Mouse (Mus musculus) neural tube, embryonic 15.5 days (tissue): ENCODE data around the gene Amfr. TPM values are rescaled to one million over a fixed set of nuclear protein-coding genes. Genes with fewer than 3 reads are reported as not detected.
"Not testable (repeated sequence)": the region's sequence is repeated elsewhere in the genome, so short reads cannot be mapped to it uniquely, and the experiment has no call there.

Experiments used
- ATAC-seq: fragments of 200-750 bp; cut with Nextera tagmentation; 2 replicates; pipeline ENCODE4 v1.8.0; 2017; ENCODE audit warnings: mild to moderate bottlenecking, moderate TSS enrichment, moderate library complexity; ENCODE audit not compliant: low FRiP score
- H3K27ac ChIP-seq: fragments of 300-500 bp; sonication (generic); replicated peaks from 2 replicates; pipeline ENCODE4 v1.5.1; 2015; ENCODE audit warnings: mild to moderate bottlenecking, inconsistent platforms
- H3K27me3 ChIP-seq: fragments of 300-500 bp; sonication (generic); replicated peaks from 2 replicates; pipeline ENCODE4 v1.6.1; 2015; ENCODE audit warnings: inconsistent platforms
- H3K36me3 ChIP-seq: fragments of 300-500 bp; sonication (generic); 2 replicates; pipeline ENCODE4 v1.6.1; 2015; ENCODE audit warnings: inconsistent platforms
- H3K4me1 ChIP-seq: fragments of 300-500 bp; sonication (generic); 2 replicates; pipeline ENCODE4 v1.6.1; 2015; ENCODE audit warnings: inconsistent platforms
- H3K4me2 ChIP-seq: fragments of 300-500 bp; sonication (generic); 2 replicates; pipeline ENCODE4 v1.6.1; 2015; ENCODE audit warnings: inconsistent platforms, mild to moderate bottlenecking, moderate library complexity
- H3K4me3 ChIP-seq: fragments of 300-500 bp; sonication (generic); replicated peaks from 2 replicates; pipeline ENCODE4 v1.5.1; 2015; ENCODE audit warnings: mild to moderate bottlenecking, inconsistent platforms
- H3K9ac ChIP-seq: fragments of 300-500 bp; sonication (generic); replicated peaks from 2 replicates; pipeline ENCODE4 v1.6.1; 2015; ENCODE audit warnings: mild to moderate bottlenecking, inconsistent platforms
- H3K9me3 ChIP-seq: fragments of 300-500 bp; sonication (generic); replicated peaks from 2 replicates; pipeline ENCODE4 v1.6.1; 2016; ENCODE audit warnings: inconsistent platforms
- WGBS: fragments of 180-500 bp; shearing (Covaris S2); methylation state at CpG from one replicate; pipeline ENCODE4 v1.1.7; 2015; ENCODE audit warnings: mixed read lengths; 5-methylcytosine and 5-hydroxymethylcytosine counted together
- polyA plus RNA-seq: library from polyadenylated mRNA; unstranded; fragments of >200 nt; fragmentation: Nextera tagmentation; extraction: Ambion mirVana; gene quantifications from 2 replicates; pipeline ENCODE4 v1.2.1, GENCODE M21; 2015

Gene Amfr
- polyA plus RNA-seq, result 70.4 and 80.1 TPM in 2 replicates

DNA sequence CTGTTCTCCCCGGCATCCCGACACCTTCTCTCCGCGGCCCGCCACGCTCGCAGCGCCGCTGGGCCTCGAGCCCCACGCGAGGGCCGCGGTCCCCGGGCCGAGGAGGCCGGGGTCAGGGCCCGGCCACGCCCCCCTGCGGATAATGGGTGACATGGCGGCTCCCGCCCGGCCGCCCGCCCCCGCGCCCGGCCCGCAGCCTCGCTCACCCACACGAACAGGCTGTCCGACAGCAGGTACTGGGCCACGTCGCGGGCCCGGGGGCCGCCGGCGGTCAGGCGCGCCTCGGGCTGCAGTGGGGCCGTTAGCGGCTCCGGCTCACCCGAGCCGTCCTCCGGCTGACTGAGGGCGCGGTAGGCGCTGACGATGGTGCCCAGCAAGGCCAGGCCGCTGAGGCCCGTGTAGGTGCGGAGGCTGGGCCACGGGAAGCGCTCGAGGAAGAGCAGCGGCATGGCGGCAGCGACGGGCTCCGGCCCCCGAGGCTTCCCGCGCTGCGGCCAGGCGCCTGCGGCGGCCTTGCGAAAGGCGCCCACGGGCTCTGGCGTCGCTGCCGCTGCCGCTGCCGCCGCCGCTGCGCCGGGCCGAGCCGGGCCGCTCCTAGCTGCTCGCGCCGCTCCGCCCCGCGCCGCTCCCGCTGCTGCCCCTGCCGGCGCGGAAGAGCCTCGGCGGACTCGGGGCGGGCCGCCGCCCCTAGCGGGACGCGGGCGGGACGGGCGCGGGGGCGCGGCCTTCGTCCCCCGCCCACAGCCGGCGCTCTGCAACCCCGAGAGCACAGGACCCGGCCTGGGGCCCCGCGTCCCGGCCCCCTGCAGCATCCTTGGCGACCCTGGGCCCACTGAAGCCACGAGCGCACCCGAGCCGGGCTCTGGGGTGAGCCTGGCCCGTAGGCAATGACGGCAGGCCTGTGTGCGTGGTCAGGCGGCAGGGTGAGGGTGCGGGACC, at the start of gene Amfr:
Gene Amfr (minus strand): TSS at position 830 of the 939 bp plus-strand sequence.
- no peaks in the 10 kb centered on the region for H3K36me3 ChIP-seq
- peaks cover 34% of the 10 kb centered on the region for H3K4me1 ChIP-seq
- H3K4me3 ChIP-seq, result peak within 1 kb of the TSS; percentile 73
- no peaks in the 10 kb centered on the region for H3K9me3 ChIP-seq
- under 1% methylated on average over 99 of the region's 130 CpGs for WGBS
- H3K27me3 ChIP-seq, result no peaks in the 10 kb centered on the region
- H3K9ac ChIP-seq, result peak within 1 kb of the TSS; percentile 87
- peak within 1 kb of the TSS; percentile 90 for H3K27ac ChIP-seq
- H3K4me2 ChIP-seq, result peak within 1 kb of the TSS; percentile 90
- peak; percentile 91 for ATAC-seq

DNA sequence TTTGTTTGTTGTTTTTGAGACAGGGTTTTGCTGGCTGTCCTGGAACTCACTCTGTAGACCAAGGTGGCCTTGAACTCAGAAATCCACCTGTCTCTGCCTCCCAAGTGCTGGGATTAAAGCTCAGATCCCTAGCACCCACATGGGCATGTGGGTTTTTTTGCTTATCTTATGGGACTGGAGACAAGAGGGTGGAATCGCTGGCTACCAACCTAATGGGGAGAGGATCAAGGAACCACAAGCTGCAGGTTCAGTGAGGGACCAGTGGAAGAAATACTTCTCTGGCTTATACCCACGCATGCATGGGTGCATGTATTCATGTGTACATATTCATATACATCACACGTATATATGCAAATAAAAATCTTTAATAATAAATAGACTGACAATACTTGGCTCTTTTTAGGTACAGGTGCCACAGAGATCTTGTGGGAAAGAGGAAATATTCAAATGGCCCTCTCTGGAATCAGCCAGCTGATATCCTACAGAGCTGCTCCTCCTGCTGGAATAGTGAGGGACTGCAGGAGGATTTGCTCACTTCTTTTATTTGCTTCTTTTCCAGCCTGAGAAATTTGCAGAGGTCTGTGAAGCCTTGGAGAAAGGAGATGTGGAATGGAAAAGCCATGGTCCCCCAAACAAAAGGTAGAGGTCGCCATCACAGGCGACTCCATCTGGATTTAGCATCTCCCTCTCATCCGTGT, 44.7 kb upstream of the Amfr start:
- no peaks in the 10 kb centered on the region for H3K9me3 ChIP-seq
- no peak overlapping the region for H3K4me3 ChIP-seq
- no peak overlapping the region for H3K27ac ChIP-seq
- peaks cover 84% of the 10 kb centered on the region for H3K36me3 ChIP-seq
- no peaks in the 10 kb centered on the region for H3K27me3 ChIP-seq
- ATAC-seq, result no peak
- no peak overlapping the region for H3K4me2 ChIP-seq
- 58% methylated on average over 6 of the region's 6 CpGs for WGBS
- H3K9ac ChIP-seq, result no peak overlapping the region
- no peaks in the 10 kb centered on the region for H3K4me1 ChIP-seq

DNA sequence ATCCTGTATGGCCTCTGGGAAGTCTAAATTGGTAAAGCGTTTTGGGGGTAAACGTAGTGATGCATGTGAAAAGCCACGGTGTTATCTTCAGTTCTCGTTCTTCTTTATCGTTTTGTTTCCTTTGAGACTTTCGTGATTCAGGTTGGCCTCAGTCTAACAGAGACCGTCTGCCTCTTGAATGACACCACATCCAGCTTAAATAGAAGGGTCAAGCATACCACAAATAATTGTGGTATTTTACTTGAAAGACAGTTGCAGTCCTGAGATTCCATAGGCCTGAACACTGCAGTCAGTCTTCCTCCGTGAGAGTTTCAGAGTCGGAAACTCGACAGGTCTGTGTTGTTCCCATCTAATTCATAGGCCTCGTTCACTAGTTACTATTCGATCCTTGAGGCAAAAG, 40.1 kb upstream of the Amfr start:
- H3K36me3 ChIP-seq, result peaks cover 62% of the 10 kb centered on the region
- no peaks in the 10 kb centered on the region for H3K27me3 ChIP-seq
- ATAC-seq, result no peak
- WGBS, result 92% methylated on average over 12 of the region's 12 CpGs
- H3K9me3 ChIP-seq, result no peaks in the 10 kb centered on the region
- H3K4me3 ChIP-seq, result no peak overlapping the region
- no peak overlapping the region for H3K27ac ChIP-seq
- H3K4me1 ChIP-seq, result no peaks in the 10 kb centered on the region
- no peak overlapping the region for H3K4me2 ChIP-seq
- H3K9ac ChIP-seq, result no peak overlapping the region

DNA sequence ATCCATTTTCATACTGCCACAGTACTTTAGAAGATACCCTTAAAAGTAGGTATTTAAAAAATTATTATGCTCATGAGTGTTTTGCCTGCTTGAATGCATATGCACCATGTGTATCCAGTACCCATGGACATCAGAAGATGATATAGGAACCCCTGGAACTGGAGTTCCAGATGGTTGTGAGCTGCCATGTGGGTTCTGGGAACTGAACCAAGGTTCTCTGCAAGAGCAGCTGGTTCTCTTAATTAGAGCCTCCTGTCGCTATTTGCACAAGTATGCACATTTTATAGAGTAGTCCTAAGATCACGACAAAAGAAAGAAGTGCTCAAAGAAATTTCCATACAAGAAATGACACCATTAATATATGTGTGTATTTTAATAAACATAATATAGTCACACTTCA, 35.2 kb upstream of the Amfr start:
- H3K4me2 ChIP-seq, result no peak overlapping the region
- no peak overlapping the region for H3K4me3 ChIP-seq
- 80% methylated on average over 2 of the region's 2 CpGs for WGBS
- ATAC-seq, result no peak
- no peaks in the 10 kb centered on the region for H3K9me3 ChIP-seq
- H3K27me3 ChIP-seq, result no peaks in the 10 kb centered on the region
- no peaks in the 10 kb centered on the region for H3K4me1 ChIP-seq
- no peak overlapping the region for H3K9ac ChIP-seq
- H3K36me3 ChIP-seq, result peaks cover 27% of the 10 kb centered on the region
- no peak overlapping the region for H3K27ac ChIP-seq

DNA sequence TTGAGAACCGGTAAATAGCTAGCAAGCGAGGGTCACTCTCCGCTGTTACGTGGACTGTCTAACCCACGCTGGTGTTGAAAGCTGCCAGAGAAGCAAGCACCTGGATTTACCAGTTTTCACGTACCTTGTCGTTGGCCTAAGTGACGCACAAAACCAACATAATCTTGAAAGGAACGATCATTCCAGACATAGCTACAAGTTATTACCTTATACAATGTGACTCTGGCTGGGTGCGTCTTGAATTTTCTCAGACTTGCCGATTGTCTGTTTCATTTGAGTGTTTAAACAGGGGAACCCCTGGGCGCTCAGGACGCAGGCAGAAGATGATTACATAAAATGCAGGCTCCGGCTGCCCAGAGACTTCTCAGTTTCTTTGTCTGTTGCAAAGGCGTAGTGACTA, 25.2 kb upstream of the Amfr start:
- Histone ChIP-seq H3K27me3 (no peaks in the 10 kb centered on the region), H3K36me3 (peaks cover 11% of the 10 kb centered on the region), H3K4me2 (peak overlapping the region; percentile 74), H3K9me3 (no peaks in the 10 kb centered on the region), H3K9ac (peak overlapping the region; percentile 68), H3K4me3 (peak overlapping the region; percentile 70), H3K4me1 (peaks cover 33% of the 10 kb centered on the region), H3K27ac (peak overlapping the region; percentile 38)
- 7% methylated on average over 15 of the region's 15 CpGs for WGBS
- ATAC-seq, result no peak

GRCm38 (mm10) chr8:94036944-94037524, 24.4 kb upstream of the Amfr start, which contains the start of the genes Nudt21 and Ogfod1:
Gene Nudt21 (minus strand): TSS chr8:94037031.
Gene Ogfod1 (plus strand): TSS chr8:94037198.
- WGBS, result under 1% methylated on average over 41 of the region's 41 CpGs

DNA sequence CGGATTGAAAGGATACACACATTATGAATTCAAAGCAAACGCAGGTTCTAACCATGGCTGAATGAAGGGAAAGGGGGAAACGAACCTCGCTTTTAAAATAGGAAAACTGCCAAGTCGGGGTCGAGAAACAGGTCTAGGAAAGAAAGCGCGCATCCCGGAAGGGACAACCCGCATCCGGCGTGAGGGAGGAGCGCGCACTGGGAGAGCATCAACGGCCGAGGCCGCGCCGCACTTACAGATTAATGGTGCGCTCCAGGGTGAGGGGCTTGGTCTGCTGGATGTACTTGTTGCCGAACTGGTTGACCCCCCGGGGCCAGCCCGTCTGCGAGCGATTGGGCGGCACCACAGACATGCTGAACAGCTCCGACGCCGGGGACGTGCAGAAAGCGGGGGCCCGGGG, 23.9 kb upstream of the Amfr start:
- H3K27ac ChIP-seq, result peak overlapping the region; percentile 82
- not testable (repeated sequence) for H3K9me3 ChIP-seq, H3K36me3 ChIP-seq, H3K27me3 ChIP-seq
- H3K4me2 ChIP-seq, result peak overlapping the region; percentile 75
- H3K4me3 ChIP-seq, result peak overlapping the region; percentile 70
- 0% methylated on average over 26 of the region's 32 CpGs for WGBS
- peak; percentile 91 for ATAC-seq
- peaks cover 33% of the 10 kb centered on the region for H3K4me1 ChIP-seq
- H3K9ac ChIP-seq, result peak overlapping the region; percentile 59

More at GRCm38 (mm10) chr8:94036944-94037524, 24.4 kb upstream of the Amfr start, which contains the start of the genes Nudt21 and Ogfod1:
- no peaks in the 10 kb centered on the region for H3K27me3 ChIP-seq
- H3K4me1 ChIP-seq, result peaks cover 33% of the 10 kb centered on the region
- H3K27ac ChIP-seq, result peak within 1 kb of the TSS; percentile 82
- peak within 1 kb of the TSS; percentile 70 for H3K4me3 ChIP-seq
- no peaks in the 10 kb centered on the region for H3K9me3 ChIP-seq
- peak within 1 kb of the TSS; percentile 75 for H3K4me2 ChIP-seq
- peak within 1 kb of the TSS; percentile 68 for H3K9ac ChIP-seq
- ATAC-seq, result peak; percentile 100
- H3K36me3 ChIP-seq, result peaks cover 10% of the 10 kb centered on the region; the same call in 1 of the 2 replicates

DNA sequence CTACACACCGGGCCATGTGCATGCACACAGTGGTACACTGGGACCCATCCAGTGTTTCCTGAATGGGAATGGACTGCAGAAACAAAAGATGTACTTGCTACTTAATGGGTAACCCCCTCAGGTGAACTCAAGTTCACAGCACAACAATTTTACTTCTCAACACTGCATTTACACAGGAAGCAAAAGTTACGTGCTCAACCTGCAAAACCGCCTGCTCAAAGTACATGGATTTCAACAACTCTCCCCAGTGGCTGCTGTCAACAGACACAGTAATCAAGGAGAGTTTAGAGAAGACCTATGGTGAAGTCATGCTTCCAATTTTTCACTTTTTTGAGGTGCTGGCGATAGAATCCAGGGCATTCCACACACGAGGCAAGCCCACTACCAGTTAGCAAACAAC, 22.6 kb upstream of the Amfr start:
- Histone ChIP-seq H3K9ac (0 out of 2 replicates have a peak overlapping the region, but pooled peaks have one; percentile 11), H3K4me1 (peaks cover 33% of the 10 kb centered on the region), H3K27ac (no peak overlapping the region), H3K36me3 (peaks cover 18% of the 10 kb centered on the region), H3K27me3 (no peaks in the 10 kb centered on the region), H3K9me3 (no peaks in the 10 kb centered on the region), H3K4me2 (peak overlapping the region; percentile 75), H3K4me3 (peak overlapping the region; percentile 8; the same call in 1 of the 2 replicates)
- ATAC-seq, result no peak
- 72% methylated on average over 5 of the region's 5 CpGs for WGBS

GRCm38 (mm10) chr8:94033601-94034000, 21.0 kb upstream of the Amfr start:
- WGBS, result 62% methylated on average over 3 of the region's 3 CpGs
- Histone ChIP-seq H3K4me1 (peaks cover 32% of the 10 kb centered on the region), H3K9ac (no peak overlapping the region), H3K9me3 (no peaks in the 10 kb centered on the region), H3K27me3 (no peaks in the 10 kb centered on the region), H3K36me3 (peaks cover 25% of the 10 kb centered on the region), H3K4me3 (no peak overlapping the region), H3K27ac (no peak overlapping the region), H3K4me2 (no peak overlapping the region)
- ATAC-seq, result no peak

DNA sequence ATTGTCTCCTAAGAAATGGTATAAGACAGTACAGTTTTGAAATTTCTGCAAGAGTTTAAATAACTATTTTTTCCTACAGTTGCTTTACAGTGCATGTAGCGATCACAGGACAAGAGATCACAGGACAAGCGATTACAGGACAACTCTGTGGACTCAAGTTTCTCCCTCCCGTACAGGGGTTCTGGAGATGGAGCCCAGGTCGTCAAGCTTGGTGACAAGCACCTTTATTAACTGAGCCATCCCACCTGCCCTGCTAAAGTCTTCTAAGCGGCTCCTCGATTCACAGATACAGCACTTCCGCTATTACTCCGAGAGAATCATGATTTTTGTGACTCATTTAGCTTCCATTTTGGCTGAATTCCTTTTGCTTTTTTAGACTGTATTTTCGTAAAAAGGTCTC, 17.1 kb upstream of the Amfr start:
- H3K27me3 ChIP-seq, result no peaks in the 10 kb centered on the region
- 96% methylated on average over 9 of the region's 9 CpGs for WGBS
- no peak overlapping the region for H3K9ac ChIP-seq
- no peak overlapping the region for H3K27ac ChIP-seq
- ATAC-seq, result no peak
- H3K4me3 ChIP-seq, result no peak overlapping the region
- no peak overlapping the region for H3K4me2 ChIP-seq
- H3K9me3 ChIP-seq, result no peaks in the 10 kb centered on the region
- peaks cover 54% of the 10 kb centered on the region for H3K36me3 ChIP-seq
- peaks cover 10% of the 10 kb centered on the region for H3K4me1 ChIP-seq

DNA sequence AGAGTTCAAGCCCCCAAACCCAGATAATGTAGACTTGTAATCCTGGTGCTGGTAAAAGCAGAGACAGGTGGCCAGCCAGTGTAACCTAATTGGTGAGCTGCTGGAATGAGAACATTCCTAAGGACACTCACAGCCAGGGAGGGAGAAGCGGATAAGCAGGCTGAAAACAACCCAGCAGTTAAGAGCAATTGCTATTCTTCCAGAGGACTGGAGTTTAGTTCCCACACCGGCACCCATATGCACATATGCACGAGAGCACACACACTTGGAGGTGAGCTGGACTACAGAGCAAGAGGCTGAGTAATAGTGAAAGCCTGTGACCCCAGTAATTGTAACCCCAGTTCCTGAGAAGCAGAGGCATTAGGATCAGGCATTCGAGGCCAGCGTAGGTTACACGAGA, 11.3 kb upstream of the Amfr start:
- no peak for ATAC-seq
- H3K36me3 ChIP-seq, result peaks cover 75% of the 10 kb centered on the region
- WGBS, result 93% methylated on average over 6 of the region's 6 CpGs

More for the DNA sequence above, 11.3 kb upstream of the Amfr start:
- Histone ChIP-seq H3K27ac (no peak overlapping the region), H3K27me3 (no peaks in the 10 kb centered on the region), H3K4me2 (no peak overlapping the region), H3K9me3 (no peaks in the 10 kb centered on the region), H3K4me1 (no peaks in the 10 kb centered on the region), H3K9ac (no peak overlapping the region), H3K4me3 (no peak overlapping the region)
